In the genomic region with DNA sequence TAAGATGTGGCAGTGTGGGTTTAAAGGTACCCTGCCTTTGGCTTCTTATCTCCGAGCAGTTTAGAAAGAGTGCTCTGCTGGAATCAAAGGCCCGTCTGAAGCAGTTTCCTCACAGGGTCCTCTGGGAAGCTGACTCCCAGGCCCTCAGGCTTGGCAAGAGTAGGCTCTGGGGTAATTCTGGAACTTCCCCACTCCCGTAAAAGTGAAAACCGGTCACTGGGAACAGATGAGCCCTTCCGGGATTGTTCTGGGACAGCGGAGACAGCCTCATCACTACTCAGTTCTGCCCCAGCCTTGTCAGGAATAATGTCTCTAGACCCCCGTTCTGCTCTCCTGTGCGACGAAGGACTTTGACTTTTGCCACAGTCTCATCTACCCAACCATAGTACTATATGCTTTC, we compare ENCODE assay signal across 36 mouse cellular contexts. TPM values are rescaled to one million over a fixed set of nuclear protein-coding genes. Genes with fewer than 3 reads are reported as not detected.
DNase-seq lines count a peak whose midpoint lies in the region; ATAC-seq and TF ChIP-seq lines count a peak whose summit lies in the region.
"Had no signal": no experiment of that assay in that cellular context is flagged by ENCODE, and none has a peak within 500 bp of the region (broad histone marks: within the 10 kb centered on the region; RNA-seq: fewer than 3 reads in every experiment).

No protein-coding gene starts in this region.

- no peaks in the 10 kb centered on the region for H3K9me3 ChIP-seq in heart, embryonic 11.5 days (replicated peaks; ENCODE audit: control insufficient read depth, low read length)
- H3K9me3 ChIP-seq in hindbrain, embryonic 13.5 days = no peaks in the 10 kb centered on the region
- H3K9me3 ChIP-seq: embryonic facial prominence, embryonic 15.5 days; neural tube, embryonic 13.5 days; stomach, embryonic 15.5 days had no signal

- H3K4me2 ChIP-seq in heart, embryonic 11.5 days = no peak overlapping the region
- H3K4me2 ChIP-seq in hindbrain, embryonic 13.5 days = no peak overlapping the region
- H3K4me2 ChIP-seq: embryonic facial prominence, embryonic 15.5 days; forebrain, embryonic 12.5 days; limb, embryonic 12.5 days; liver, embryonic 15.5 days; lung, embryonic 14.5 days; neural tube, embryonic 13.5 days; stomach, embryonic 15.5 days had no signal

- H3K36me3 ChIP-seq in heart, embryonic 11.5 days (ENCODE audit: control insufficient read depth, insufficient read depth, low read length) = no peaks in the 10 kb centered on the region
- no peaks in the 10 kb centered on the region for H3K36me3 ChIP-seq in hindbrain, embryonic 13.5 days
- H3K36me3 ChIP-seq: embryonic facial prominence, embryonic 10.5 days; embryonic facial prominence, embryonic 15.5 days; forebrain, embryonic 12.5 days; hindbrain, embryonic 10.5 days; limb, embryonic 12.5 days; liver, embryonic 15.5 days; neural tube, embryonic 13.5 days; stomach, embryonic 15.5 days had no signal

- peaks cover 8% of the 10 kb centered on the region for H3K4me1 ChIP-seq in heart, embryonic 11.5 days (ENCODE audit: control insufficient read depth, insufficient read depth, low read length)
- H3K4me1 ChIP-seq in hindbrain, embryonic 13.5 days (replicated peaks) = no peaks in the 10 kb centered on the region
- H3K4me1 ChIP-seq: embryonic facial prominence, embryonic 15.5 days; forebrain, embryonic 12.5 days; limb, embryonic 12.5 days; neural tube, embryonic 13.5 days; stomach, embryonic 15.5 days had no signal

- ATAC-seq in heart, embryonic 11.5 days (replicated peaks; ENCODE audit: insufficient number of reproducible peaks, low FRiP score, low TSS enrichment) = no peak
- ATAC-seq in hindbrain, embryonic 13.5 days (ENCODE audit: low FRiP score) = no peak
- ATAC-seq: forebrain, postnatal 0 days; hindbrain, embryonic 16.5 days; Patski had no signal

- H3K27ac ChIP-seq in gastrocnemius, adult 2 months = peak overlapping the region; percentile 66
- 0 out of 2 replicates have a peak overlapping the region, but pooled peaks have one; percentile 16 for H3K27ac ChIP-seq in heart, embryonic 11.5 days (ENCODE audit: low read depth, low read length)
- no peak overlapping the region for H3K27ac ChIP-seq in hindbrain, embryonic 13.5 days
- H3K27ac ChIP-seq: embryonic facial prominence, embryonic 10.5 days; embryonic facial prominence, embryonic 15.5 days; forebrain, embryonic 12.5 days; hindbrain, embryonic 10.5 days; layer of hippocampus, adult 2 months; left cerebral cortex, adult 2 months; limb, embryonic 12.5 days; liver, embryonic 15.5 days; neural tube, embryonic 13.5 days; stomach, embryonic 15.5 days had no signal

- H3K27me3 ChIP-seq in heart, embryonic 11.5 days (ENCODE audit: control insufficient read depth, insufficient read depth, low read length) = no peaks in the 10 kb centered on the region
- 0 out of 2 replicates have a peak, but pooled peaks cover 5% of the 10 kb centered on the region for H3K27me3 ChIP-seq in hindbrain, embryonic 13.5 days
- H3K27me3 ChIP-seq: embryonic facial prominence, embryonic 15.5 days; neural tube, embryonic 13.5 days; stomach, embryonic 15.5 days had no signal

- 44% methylated on average over 9 of the region's 9 CpGs for WGBS in heart, embryonic 11.5 days (ENCODE audit: insufficient replicate concordance)
- 59% methylated on average over 9 of the region's 9 CpGs for WGBS in hindbrain, embryonic 13.5 days

- H3K4me3 ChIP-seq in gastrocnemius, adult 2 months = no peak overlapping the region
- no peak overlapping the region for H3K4me3 ChIP-seq in heart, embryonic 11.5 days (ENCODE audit: low read depth, low read length)
- no peak overlapping the region for H3K4me3 ChIP-seq in hindbrain, embryonic 13.5 days
- H3K4me3 ChIP-seq: embryonic facial prominence, embryonic 10.5 days; embryonic facial prominence, embryonic 15.5 days; forebrain, embryonic 12.5 days; hindbrain, embryonic 10.5 days; layer of hippocampus, adult 2 months; left cerebral cortex, adult 2 months; limb, embryonic 12.5 days; liver, embryonic 15.5 days; neural tube, embryonic 13.5 days; stomach, embryonic 15.5 days had no signal

- DNase-seq in gastrocnemius, adult 2 months = no peak
- no peak for DNase-seq in gastrocnemius, postnatal 14 days
- DNase-seq in heart, adult 9 months (ENCODE audit: low spot score in 2 of 2) = peak; percentile 32 to 50
- no peak for DNase-seq in heart, postnatal 14 days
- no peak for DNase-seq in spleen, postnatal 14 days (ENCODE audit: low spot score in 2 of 2)
- DNase-seq: adrenal gland, postnatal 25 days; cerebellum, adult 2 months; cerebellum, postnatal 14 days; forebrain, postnatal 0 days; gastrocnemius, postnatal 10 days; kidney, adult 18-20 months; kidney, postnatal 36 days; lung, embryonic 14.5 days; lung, postnatal 14 days; right cerebral cortex, postnatal 4 days had no signal

- TF ChIP-seq CTCF in gastrocnemius, adult 2 months (IDR thresholded peaks at IDR 0.05) = no peak

- H3K9ac ChIP-seq in heart, embryonic 11.5 days (ENCODE audit: low read depth, low read length) = no peak overlapping the region
- H3K9ac ChIP-seq in hindbrain, embryonic 13.5 days = no peak overlapping the region
- H3K9ac ChIP-seq: embryonic facial prominence, embryonic 15.5 days; forebrain, embryonic 12.5 days; forebrain, postnatal 0 days; limb, embryonic 12.5 days; liver, embryonic 15.5 days; lung, embryonic 14.5 days; neural tube, embryonic 13.5 days; stomach, embryonic 15.5 days had no signal

- intact Hi-C loops in gastrocnemius, adult 2 months (cut with DNase I) = no loop called here
- intact Hi-C loops in gastrocnemius, postnatal 14 days (cut with DNase I; ENCODE audit: low total_unique reads) = no loop called here
- intact Hi-C loops in heart, postnatal 14 days (cut with DNase I) = no loop called here

RNA-seq across cellular contexts. Expression of a gene that starts 8.2 kb away (rescaled TPM):
- 1 to 10 TPM; 2.0 to 3.8 TPM for total RNA-seq in gastrocnemius, adult 2 months (2021)
- 1 to 10 TPM; 6.1 to 7.0 TPM for total RNA-seq in gastrocnemius, postnatal 14 days (2021)
- total RNA-seq in heart, postnatal 14 days (2021) = 10 to 100 TPM; 67.6 to 87.8 TPM
- polyA plus RNA-seq in heart, embryonic 11.5 days (2014; fragmentation: Nextera tagmentation; extraction: Ambion mirVana) = 95.9 and 105 TPM in 2 replicates
- 16.8 and 17.6 TPM in 2 replicates for polyA plus RNA-seq in hindbrain, embryonic 13.5 days (2015; fragmentation: Nextera tagmentation; extraction: Ambion mirVana)

RNA-seq across cellular contexts. Expression of a gene that starts 15.2 kb away (rescaled TPM):
- total RNA-seq in gastrocnemius, adult 2 months (2021) = 10 to 100 TPM; 52.3 to 82.6 TPM
- total RNA-seq in gastrocnemius, postnatal 14 days (2021) = 10 to 100 TPM; 55.0 to 72.1 TPM
- total RNA-seq in heart, postnatal 14 days (2021) = 10 to 100 TPM; 58.8 to 72.1 TPM
- 35.0 and 41.8 TPM in 2 replicates for polyA plus RNA-seq in heart, embryonic 11.5 days (2014; fragmentation: Nextera tagmentation; extraction: Ambion mirVana)
- polyA plus RNA-seq in hindbrain, embryonic 13.5 days (2015; fragmentation: Nextera tagmentation; extraction: Ambion mirVana) = 34.6 and 39.4 TPM in 2 replicates
- total RNA-seq: granulocyte monocyte progenitor cell, adult 5-6 weeks; MEL had no signal

RNA-seq across cellular contexts. Expression of a gene that starts 32.0 kb away (rescaled TPM):
- 100 to 1,000 TPM in 1 of 2 experiments, 10 to 100 TPM in 1; 53.0 to 125 TPM for total RNA-seq in gastrocnemius, adult 2 months (2021)
- total RNA-seq in gastrocnemius, postnatal 14 days (2021) = 100 to 1,000 TPM in 1 of 2 experiments, 10 to 100 TPM in 1; 95.9 to 120 TPM
- under 1 TPM in 1 of 2 experiments, not detected in 1; 0.14 TPM for total RNA-seq in heart, postnatal 14 days (2021)
- polyA plus RNA-seq in heart, embryonic 11.5 days (2014; fragmentation: Nextera tagmentation; extraction: Ambion mirVana) = 0.37 and 0.49 TPM in 2 replicates
- not detected in 2 replicates for polyA plus RNA-seq in hindbrain, embryonic 13.5 days (2015; fragmentation: Nextera tagmentation; extraction: Ambion mirVana)
- total RNA-seq: adrenal gland, postnatal 25 days; granulocyte monocyte progenitor cell, adult 5-6 weeks; layer of hippocampus, adult 2 months; layer of hippocampus, postnatal 14 days; left cerebral cortex, adult 2 months; left cerebral cortex, postnatal 25 days; MEL had no signal
- polyA plus RNA-seq: cerebellum, adult 2 months; cortical plate, adult 2 months; forebrain, embryonic 12.5 days; hindbrain, embryonic 16.5 days; intestine, embryonic 14.5 days; liver, adult 2 months; neural tube, embryonic 13.5 days; Patski had no signal

RNA-seq across cellular contexts. Expression of a gene that starts 36.4 kb away (rescaled TPM):
- total RNA-seq in gastrocnemius, adult 2 months (2021) = 10 to 100 TPM; 42.0 to 57.7 TPM
- total RNA-seq in gastrocnemius, postnatal 14 days (2021) = 10 to 100 TPM; 45.7 to 46.0 TPM
- total RNA-seq in heart, postnatal 14 days (2021) = 100 to 1,000 TPM in 1 of 2 experiments, 10 to 100 TPM in 1; 78.1 to 101 TPM
- polyA plus RNA-seq in heart, embryonic 11.5 days (2014; fragmentation: Nextera tagmentation; extraction: Ambion mirVana) = 76.8 and 77.9 TPM in 2 replicates
- polyA plus RNA-seq in hindbrain, embryonic 13.5 days (2015; fragmentation: Nextera tagmentation; extraction: Ambion mirVana) = 59.2 and 61.9 TPM in 2 replicates

RNA-seq across cellular contexts. Expression of a gene that starts 47.0 kb away (rescaled TPM):
- not detected for total RNA-seq in gastrocnemius, adult 2 months (2021)
- 1 to 10 TPM in 1 of 2 experiments, under 1 TPM in 1; 0.66 to 1.0 TPM for total RNA-seq in gastrocnemius, postnatal 14 days (2021)
- total RNA-seq in heart, postnatal 14 days (2021) = 1 to 10 TPM; 1.6 to 2.2 TPM
- polyA plus RNA-seq in heart, embryonic 11.5 days (2014; fragmentation: Nextera tagmentation; extraction: Ambion mirVana) = 6.6 and 6.9 TPM in 2 replicates
- polyA plus RNA-seq in hindbrain, embryonic 13.5 days (2015; fragmentation: Nextera tagmentation; extraction: Ambion mirVana) = 5.2 and 7.0 TPM in 2 replicates
- total RNA-seq: granulocyte monocyte progenitor cell, adult 5-6 weeks; MEL had no signal

Comparison
In these comparisons a context has a peak if more than half of its experiments do, and no peak if none do; other contexts are left out.
1. DNase-seq: peak in heart, adult 9 months (2 of 2); none in gastrocnemius, adult 2 months (single experiment), gastrocnemius, postnatal 14 days (single experiment), heart, postnatal 14 days (0 of 2) and spleen, postnatal 14 days (0 of 2).
2. RNA of a gene that starts 8.2 kb away (total RNA-seq): 67.6 to 87.8 TPM in heart, postnatal 14 days; 6.1 to 7.0 TPM in gastrocnemius, postnatal 14 days and 2.0 to 3.8 TPM in gastrocnemius, adult 2 months; every median in the first group is over 4 times any median in the second.
3. RNA of a gene that starts 32.0 kb away (total RNA-seq): 53.0 to 125 TPM in gastrocnemius, adult 2 months and 95.9 to 120 TPM in gastrocnemius, postnatal 14 days; 0.14 TPM in heart, postnatal 14 days; every median in the first group is over 10 times any median in the second.